Mouse (Mus musculus) fat pad, adult 2 months (tissue): ENCODE results near the gene Gm36210.
"Not testable (repeated sequence)": the region's sequence is repeated elsewhere in the genome, so short reads cannot be mapped to it uniquely, and the experiment has no call there.

Source experiments
- DNase-seq: peaks from one replicate; pipeline ENCODE4 v3.0.0-alpha.2; 2011; ENCODE audit warnings: low read depth, low spot score; ENCODE audit errors: extremely low read depth

Gene Gm36210

DNA sequence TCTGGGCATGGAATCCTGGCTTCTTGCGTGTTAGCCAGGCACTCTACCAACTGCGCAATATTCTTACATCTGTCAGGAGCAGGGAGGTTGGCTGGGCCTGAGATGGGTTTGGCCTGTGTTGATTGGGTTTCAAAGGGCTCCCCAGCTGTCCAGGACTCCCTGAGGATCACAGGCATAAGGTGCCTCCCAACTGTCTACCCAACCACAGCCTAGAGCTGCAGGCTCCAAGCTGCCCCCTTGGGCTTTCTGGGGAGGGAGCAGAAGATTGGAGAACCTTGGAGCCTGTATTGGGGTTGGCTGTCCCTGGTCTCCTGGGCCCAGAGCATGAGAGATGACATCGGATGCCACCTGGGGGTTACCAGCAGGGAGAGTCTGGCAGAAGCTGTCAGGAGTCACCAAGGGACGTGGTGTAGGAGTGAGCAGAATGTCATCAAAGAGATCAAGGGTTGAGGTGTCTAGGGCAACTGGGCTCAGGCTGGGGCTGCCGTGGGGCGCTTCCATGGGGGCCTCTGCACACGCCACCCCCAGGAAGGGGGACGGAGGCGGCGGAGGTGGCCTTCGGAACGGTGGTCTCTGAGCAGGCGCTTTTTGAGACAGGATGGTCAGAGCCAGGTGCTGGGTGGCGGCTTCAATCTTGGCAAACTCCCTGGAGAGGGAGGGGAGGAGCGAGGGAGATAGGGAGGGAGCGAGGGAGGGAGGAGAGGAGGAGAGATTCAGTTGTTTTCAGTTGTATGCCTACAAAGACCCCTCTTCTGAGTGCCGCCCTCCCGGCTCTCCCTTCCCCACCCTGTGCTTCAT, 7.3 kb downstream of the Gm36210 start:
- no peak for DNase-seq

DNA sequence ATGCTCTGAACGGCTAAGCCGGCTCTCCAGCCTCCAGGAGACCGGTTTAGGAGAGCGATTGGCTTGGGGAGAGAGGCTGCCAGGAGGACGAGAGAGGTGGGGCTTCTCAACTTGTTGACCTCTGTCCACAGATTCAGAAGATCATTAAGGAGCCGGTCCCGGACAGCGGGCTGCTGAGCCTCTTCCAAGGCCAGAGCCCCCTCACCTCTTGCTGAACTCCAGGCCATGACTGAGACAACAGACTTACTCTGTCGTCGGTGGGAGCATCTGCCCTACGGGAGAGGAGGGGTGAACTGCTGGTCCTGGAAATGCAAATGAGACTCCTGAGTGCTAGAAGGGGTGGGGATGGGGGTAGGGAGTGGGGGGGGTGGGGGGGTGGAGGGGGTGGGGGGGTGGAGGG, 11.1 kb downstream of the Gm36210 start:
- DNase-seq: no peak

DNA sequence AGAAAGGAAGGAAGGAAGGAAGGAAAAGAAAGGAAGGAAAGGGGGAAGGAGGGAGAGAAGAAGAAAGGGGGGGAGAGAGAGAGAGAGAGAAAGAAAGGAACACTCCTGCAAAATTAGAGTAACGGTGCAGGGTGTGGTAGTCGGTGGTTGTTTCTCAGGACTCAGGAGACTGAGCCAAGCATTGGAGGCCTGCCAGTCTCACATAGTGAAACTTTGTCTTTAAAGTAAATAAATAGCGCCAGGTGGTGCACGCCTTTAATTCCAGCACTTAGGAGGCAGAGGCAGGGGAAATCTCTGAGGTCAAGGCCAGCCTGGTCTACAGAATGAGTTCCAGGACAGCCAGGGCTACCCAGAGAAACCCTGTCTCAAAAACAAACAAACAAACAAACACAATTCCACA, 19.6 kb downstream of the Gm36210 start:
- no peak for DNase-seq

DNA sequence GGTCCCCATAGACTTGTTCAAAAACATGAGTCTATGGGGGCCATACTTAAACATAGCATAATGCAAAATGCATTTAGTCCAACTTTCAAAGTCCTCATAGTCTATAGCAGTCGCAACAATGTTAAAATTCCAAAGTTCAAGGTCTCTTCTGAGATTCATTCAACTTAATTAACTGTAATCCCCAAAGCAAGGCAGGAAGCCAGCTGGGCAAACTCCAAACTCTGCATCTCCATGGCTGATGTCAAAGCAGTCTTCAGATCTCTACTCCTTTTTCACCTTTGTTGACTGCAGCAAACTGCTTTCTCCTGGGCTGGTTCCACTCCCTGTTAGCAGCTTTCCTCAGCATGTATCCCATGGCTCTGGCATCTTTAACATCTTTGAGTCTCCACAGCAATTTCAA, 27.3 kb downstream of the Gm36210 start:
- DNase-seq: not testable (repeated sequence)

DNA sequence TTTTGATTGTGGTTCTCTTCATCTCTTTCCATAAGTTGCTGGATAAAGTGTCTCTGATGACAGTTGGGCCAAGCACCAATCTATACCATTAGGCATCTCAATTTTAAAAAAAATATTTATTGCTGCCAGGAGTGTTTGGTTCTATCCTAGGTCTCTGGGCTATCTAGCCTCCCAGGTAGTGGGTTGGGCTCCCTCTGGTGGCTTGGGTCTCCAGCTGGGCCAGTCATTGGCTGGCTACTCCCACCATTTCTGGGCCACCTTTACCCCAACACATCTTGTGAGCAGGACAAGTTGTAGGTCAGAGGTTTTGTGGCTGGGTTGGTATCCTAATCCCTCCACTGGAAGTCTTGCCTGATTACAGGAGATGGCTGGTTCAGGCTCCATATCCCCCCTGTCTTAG, 28.1 kb downstream of the Gm36210 start:
- DNase-seq: no peak

DNA sequence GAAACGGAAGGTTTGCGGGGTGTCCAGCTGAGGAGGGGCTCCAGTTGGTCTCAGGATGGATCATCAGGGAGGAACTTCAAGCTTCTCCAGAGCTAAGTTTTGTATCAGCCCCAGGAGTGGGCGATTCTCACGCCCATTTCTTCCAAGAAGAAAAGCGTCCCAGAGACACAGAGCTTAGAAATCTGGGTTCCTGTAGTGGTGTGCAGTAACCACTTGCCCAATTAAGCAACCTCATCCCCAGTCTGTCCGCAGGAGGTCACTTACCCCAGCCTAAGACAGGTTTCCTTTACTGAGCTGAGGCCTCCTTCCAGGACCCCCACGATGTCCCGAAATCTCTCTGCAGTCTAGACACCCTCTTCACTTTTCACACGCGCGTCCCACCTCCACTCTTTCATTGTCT, 29.1 kb downstream of the Gm36210 start:
- DNase-seq: no peak

DNA sequence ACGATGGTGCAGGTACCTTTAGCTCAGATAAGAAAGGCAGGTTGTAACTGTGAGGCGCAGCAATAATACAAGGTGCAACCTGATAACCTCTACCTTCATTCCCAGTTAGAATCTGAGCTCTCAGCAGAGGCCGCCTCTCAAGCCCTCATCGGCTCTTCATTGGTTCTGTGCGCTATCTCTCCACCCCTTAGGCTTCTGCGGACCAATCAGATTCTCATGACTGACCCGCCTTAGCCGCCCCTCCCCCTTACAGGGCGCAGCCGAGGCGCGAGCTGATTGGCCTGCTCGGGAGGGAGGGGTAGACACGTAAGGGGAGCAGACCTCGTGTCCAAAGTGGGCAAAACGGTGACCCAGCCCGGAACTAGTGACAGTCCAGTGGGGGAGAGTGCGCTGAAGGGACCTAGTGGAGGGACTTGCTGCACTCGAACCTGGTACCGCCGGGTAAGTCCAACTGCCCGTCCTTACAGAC, 29.5 kb downstream of the Gm36210 start, which contains the start of gene Isoc2a:
TSS of gene Isoc2a (plus strand) at position 401 of the 469 bp plus-strand sequence.
- peak; percentile 65 for DNase-seq

DNA sequence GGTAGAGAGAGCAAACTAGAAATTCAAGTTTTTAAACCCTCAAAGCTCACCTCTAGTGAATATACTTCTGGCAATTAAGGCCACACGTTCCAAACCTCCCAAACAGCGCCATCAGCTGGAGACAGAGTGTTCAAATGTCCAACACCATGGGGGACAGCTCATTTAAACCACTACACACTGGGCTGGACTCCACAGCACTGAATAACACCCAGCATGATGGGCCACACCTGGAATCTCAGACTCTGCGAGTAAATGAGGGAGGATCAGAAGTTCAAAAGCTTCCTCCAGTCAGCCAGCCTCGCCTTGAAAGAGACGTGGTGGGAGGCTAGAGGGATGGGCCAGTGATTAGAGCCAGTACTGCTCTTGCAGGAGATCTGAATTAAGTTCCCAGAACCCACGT, 36.2 kb downstream of the Gm36210 start, which contains the start of gene Isoc2b:
TSS of gene Isoc2b (minus strand) at position 126 of the 400 bp plus-strand sequence.
- DNase-seq: no peak

DNA sequence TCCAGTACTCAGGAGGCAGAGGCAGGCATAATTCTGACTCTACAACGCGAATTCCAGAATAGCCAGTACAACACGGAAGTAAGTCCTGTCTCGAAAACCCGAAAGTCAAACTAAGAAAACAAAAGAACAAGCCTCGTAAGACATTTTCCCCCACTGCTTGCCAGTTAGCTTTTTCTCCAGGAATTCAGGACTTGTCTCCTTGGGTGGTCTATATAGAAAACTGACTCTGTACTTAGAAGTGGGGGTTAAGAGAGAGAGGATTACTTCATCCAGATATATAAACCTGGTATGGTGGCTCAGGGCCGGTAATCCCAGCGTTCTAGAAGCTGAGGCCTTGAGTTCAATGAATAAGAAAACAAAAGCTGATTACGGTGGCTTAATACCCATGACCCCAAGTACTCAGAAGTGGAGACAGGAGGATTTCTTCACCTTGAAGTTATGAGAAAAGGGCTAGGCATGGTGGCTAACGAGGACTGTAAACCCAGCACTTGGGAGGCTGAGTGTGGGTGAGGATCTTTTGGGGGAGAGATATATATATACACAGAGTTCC, 39.6 kb downstream of the Gm36210 start:
- no peak for DNase-seq

DNA sequence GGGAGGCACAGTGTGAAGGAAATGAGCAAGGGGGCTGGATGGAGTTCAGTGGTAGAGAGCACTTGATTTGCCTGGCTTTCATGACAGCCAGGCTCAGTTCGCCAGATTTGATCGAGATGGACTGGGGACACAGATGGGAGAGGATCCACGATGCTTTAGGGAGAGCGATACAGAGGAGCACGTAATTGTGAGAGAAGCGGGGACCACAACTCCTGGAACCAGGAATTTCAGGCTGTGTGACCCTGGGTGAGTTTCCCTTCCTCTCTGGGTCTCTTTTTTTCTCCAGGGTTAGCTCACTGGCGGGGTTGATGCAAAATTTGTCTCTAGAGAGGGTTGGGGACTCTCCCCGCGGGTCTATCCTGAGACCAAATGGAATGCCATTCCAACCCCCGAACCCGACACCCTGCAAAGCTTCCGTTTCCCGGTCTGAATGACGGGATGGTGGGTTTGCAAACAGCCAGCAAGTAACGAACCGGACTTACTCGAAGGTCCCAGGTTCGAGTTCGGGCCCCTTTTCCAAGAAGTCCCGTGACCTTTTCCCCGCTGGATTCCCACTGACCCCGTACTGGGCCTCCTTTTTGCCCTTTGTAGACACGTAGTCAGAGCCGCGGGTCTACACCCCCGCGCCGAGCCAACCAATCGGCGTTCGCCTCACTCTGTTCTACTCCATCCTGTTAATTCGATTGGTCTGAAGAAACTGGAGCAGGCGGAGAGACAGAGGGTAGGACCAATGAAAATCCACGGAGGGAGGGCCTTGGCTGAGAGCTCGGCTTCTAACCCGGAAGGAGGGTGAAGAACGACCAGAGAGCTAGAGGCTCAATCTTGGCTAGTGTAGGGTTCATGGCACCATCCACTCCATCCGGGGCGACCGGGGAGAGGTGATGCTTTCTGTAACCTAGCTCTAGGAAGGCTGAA, 40.5 kb downstream of the Gm36210 start:
- peak; percentile 94 for DNase-seq

DNA sequence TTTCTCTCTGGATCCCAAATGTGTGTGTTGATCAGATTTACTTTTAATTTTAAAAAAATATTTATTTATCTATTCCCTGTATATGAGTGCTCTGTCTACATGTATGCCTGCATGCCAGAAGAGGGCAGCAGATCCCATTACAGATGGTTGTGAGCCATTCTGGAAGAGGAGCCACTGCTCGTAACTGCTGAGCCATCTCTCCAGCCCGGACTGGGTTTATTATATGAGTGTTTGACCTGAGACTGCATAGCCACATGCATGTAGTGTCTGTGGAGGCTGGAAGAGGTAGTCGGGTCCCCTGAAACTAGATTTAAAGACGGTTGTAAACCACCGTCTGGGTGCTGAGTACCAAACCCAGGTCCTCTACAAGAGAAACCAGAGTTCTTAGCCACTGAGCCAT, 41.2 kb downstream of the Gm36210 start:
- no peak for DNase-seq

DNA sequence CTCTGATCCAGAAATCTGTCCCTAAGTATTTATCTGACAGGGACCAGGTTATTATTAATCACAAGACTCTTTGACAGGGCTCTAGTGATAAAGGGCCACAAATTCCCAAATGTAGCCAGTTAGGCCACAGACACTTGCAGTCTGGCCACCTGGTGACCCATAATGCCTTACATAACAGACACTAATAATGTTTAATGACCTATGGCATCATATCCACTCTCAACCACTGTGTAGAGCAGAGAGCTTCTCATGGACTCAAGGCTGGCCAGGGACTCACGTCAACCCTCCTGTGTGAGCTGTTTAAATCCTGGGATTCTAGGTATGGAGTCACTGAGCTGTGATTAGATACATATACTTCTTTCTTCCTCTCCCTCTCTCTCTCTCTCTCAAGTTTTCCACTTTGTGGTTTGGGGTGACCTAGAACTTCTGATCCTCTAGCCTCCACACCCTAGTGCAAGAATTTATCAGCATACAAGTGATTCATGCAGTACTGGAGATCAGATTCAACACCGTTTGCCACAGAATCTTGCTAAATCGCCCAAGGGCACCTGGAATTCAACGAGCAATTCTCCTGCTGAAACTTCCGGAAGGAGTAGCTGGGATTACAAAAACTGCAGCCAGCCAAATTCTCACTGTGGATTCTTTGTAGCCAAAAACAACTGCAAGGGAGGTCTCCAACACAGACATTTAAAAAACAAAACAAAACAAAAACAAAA, 42.0 kb downstream of the Gm36210 start:
- DNase-seq: peak; percentile 83

DNA sequence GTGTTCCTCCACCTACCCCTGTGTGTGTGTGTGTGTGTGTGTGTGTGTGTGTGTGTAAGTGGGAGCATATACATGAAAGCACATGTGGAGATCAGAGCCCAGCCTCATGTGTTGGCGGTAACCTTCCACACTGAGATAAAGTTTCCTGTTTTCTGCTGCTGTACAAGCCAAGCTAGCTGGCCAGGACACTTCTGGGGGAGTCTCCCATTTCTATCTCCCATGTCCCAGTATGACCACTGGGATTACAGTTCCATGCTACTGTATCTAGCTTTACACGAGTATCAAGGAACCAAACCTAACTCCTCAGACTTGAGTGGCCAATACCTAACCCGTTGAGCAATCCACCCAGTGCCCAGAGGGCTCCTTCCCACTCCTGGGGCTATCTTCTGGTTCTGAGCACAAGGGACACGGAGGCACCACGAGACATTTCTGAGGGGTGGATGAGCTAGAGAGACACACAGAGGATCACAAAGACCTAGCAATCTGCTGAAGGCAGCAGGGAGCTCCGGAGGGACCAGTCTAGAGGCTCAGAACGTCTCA, 42.7 kb downstream of the Gm36210 start:
- no peak for DNase-seq

DNA sequence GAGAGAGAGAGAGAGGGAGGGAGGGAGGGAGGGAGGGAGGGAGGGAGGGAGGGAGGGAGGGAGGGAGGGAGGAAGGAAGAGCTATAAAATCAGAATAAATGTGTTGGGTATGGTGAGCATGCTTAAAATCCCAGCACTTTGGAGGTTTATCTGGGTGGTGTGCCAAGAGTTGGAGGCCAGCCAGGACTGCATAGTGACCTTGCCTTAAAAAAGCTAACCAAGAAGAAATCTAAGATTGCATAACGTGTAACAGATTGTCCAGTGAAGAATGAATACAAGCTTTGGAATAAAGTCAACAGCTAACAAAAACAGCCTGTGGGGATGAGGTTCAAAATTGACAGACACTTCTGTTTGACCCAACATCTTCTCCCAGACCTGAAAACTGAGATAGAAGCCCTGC, 43.3 kb downstream of the Gm36210 start:
- DNase-seq: peak; percentile 92

DNA sequence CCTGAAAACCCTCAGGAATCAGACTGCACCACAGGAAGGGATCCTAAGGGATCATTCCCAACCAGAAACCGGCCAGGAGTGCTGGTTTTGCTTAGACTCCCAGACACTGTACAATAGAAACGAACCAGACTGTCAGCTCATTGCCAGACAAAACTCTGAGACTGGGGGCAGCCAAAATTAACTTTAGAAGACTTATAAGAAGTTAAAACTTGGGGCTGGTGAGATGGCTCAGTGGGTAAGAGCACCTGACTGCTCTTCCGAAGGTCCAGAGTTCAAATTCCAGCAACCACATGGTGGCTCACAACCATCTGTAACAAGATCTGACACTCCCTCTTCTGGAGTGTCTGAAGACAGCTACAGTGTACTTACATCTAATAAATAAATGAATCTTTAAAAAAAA, 45.4 kb downstream of the Gm36210 start:
- DNase-seq: not testable (repeated sequence)

DNA sequence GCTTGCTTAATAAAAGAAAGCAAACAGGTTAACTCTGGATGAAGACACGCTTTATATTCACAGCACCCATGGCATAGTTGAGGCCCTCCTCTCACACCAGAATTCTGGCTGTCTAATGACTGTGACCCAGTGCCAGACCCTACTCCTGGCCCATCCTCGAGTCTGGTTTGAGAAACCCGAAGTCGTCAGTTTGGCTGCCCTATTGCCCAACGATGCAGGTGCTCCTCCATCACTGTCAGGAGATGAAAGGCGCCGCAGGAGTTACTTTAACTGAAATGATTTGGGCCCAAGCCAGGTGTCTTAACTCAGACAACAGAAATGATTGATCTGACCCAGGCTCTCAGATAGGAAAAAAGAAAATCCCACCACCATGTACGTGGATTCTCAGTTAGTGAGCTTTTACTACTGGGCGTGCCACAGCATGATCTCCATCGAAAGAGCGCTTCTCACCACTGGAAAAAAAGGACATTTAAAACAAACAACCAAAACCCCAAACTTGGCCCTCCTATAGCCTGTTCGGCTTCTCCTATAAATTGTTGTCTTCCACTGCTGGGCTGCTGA, 46.8 kb downstream of the Gm36210 start:
- peak; percentile 34 for DNase-seq

DNA sequence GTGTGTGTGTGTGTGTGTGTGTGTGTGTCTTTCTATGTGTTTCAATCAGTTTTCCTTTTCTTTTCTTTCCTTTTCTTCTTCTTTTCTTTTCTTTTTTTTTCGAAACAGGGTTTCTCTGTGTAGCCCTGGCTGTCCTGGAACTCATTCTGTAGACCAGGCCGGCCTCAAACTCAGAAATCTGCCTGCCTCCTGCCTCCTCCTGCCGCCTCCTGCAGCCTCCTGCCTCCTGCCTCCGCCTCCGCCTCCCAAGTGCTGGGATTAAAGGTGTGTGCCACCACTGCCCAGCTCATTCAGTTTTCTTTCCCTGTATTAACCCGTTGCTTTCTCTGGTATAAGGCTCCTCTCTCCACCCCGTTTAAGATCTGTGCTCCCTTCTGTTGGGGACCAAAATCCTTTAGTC, 49.0 kb downstream of the Gm36210 start:
- no peak for DNase-seq

DNA sequence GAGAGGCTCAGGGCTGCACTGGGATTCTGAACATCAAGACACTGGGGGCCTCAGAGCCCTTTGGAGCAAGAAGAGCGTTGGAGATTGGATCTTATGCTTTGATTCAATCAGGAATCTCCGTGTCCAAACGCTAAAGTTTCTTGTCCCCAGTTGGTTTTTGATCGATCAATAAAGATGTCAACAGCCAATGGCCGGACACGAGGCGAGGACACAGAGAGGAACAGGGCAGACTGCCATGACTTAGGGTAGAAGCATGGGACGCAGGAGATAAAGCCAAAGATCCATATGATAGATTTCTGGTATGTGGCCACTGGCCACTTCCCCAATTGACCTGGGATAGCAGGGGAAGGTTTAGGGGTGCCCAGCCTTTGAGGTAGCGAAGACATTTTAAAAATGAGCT, 49.8 kb downstream of the Gm36210 start:
- DNase-seq: no peak

DNA sequence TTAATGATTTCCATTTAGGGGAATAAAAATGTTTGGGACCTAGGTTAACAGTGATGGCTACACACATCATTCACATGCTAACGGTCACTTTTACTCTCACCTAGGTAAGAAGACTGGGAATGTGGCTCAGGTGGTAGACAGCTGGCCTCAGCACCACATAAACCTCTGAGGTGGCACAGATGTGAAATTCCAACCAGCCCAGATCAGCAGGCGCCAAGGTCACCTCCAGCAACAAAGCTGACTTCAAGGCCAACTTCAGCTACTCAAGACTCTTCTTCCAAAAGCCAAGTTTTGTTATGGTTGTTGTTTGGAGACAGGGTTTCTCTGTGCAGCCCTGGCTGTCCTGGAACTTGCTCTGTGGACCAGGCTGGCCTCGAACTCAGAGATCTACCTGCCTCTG, 52.7 kb downstream of the Gm36210 start:
- no peak for DNase-seq

DNA sequence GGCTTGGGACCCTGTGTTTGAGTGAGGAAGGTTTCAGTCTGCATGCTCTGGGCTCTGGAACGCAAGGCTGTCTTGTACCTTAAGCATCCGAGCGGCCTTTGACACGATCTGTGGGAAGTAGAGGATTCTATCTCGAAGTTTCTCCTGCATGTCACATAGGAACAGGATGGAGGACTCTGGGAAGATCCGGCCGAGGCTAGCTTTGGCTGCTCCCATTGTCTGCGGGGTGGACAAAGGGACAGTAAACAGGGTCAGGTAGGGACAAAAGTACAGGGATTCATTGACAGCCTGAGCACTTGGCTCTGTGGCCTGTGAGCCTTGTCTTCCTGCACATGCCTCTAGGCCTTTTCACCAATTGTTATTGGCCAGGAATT, 55.0 kb downstream of the Gm36210 start:
- DNase-seq: no peak
